Comparison of ENCODE assay signal across 24 mouse cellular contexts in genomic region chr9:30908296-30908690, GRCm38 (mm10). TPM values are rescaled to one million over a fixed set of nuclear protein-coding genes. Genes with fewer than 3 reads are reported as not detected.
A peak's percentile ranks its signal among the peaks of the same experiment; 100 is the strongest.
DNase-seq lines count a peak whose midpoint lies in the region; ATAC-seq and TF ChIP-seq lines count a peak whose summit lies in the region.
"Had no signal": no experiment of that assay in that cellular context is flagged by ENCODE, and none has a peak within 500 bp of the region (broad histone marks: within the 10 kb centered on the region; RNA-seq: fewer than 3 reads in every experiment).

No protein-coding gene starts in this region.

- TF ChIP-seq POLR2A in liver, adult 2 months (IDR thresholded peaks at IDR 0.05; ENCODE audit: extremely low read depth, insufficient read depth, low read length), result no peak
- no peak for TF ChIP-seq POLR2A in lung, adult 2 months (IDR thresholded peaks at IDR 0.05; ENCODE audit: borderline replicate concordance, extremely low read depth, low read depth, low read length)

- no peaks in the 10 kb centered on the region for H3K79me2 ChIP-seq in liver, adult 2 months (ENCODE audit: control insufficient read depth, insufficient read depth, low read length)

- H3K4me1 ChIP-seq in liver, adult 2 months (ENCODE audit: control insufficient read depth, insufficient read depth, low read length), result peaks cover 17% of the 10 kb centered on the region
- no peaks in the 10 kb centered on the region for H3K4me1 ChIP-seq in liver, embryonic 12.5 days
- peaks cover 8% of the 10 kb centered on the region for H3K4me1 ChIP-seq in lung, embryonic 16.5 days (replicated peaks; ENCODE audit: control insufficient read depth, insufficient read depth, low read length)
- H3K4me1 ChIP-seq in lung, adult 2 months (ENCODE audit: control insufficient read depth, insufficient read depth, low read length), result no peaks in the 10 kb centered on the region
- 0 out of 2 replicates have a peak, but pooled peaks cover 3% of the 10 kb centered on the region for H3K4me1 ChIP-seq in hindbrain, embryonic 10.5 days (replicated peaks)
- H3K4me1 ChIP-seq: embryonic facial prominence, embryonic 12.5 days; hindbrain, embryonic 13.5 days had no signal

- 10% methylated on average over 5 of the region's 5 CpGs for WGBS in liver, adult 2 months
- 71% methylated on average over 5 of the region's 5 CpGs for WGBS in liver, embryonic 12.5 days (ENCODE audit: insufficient replicate concordance)
- WGBS in lung, embryonic 16.5 days, result 46% methylated on average over 5 of the region's 5 CpGs
- 64% methylated on average over 5 of the region's 5 CpGs for WGBS in lung, adult 2 months
- 83% methylated on average over 5 of the region's 5 CpGs for WGBS in hindbrain, embryonic 10.5 days

- H3K27me3 ChIP-seq in liver, adult 2 months (ENCODE audit: control insufficient read depth, insufficient read depth, low read length), result no peaks in the 10 kb centered on the region
- H3K27me3 ChIP-seq in liver, embryonic 12.5 days (replicated peaks), result no peaks in the 10 kb centered on the region
- no peaks in the 10 kb centered on the region; the same call in 1 of the 2 replicates for H3K27me3 ChIP-seq in lung, embryonic 16.5 days (ENCODE audit: control insufficient read depth, insufficient read depth, low read depth, low read length)
- H3K27me3 ChIP-seq in hindbrain, embryonic 10.5 days (ENCODE audit: insufficient read depth, poor library complexity, severe bottlenecking), result no peaks in the 10 kb centered on the region
- H3K27me3 ChIP-seq: embryonic facial prominence, embryonic 12.5 days; embryonic facial prominence, embryonic 15.5 days; hindbrain, embryonic 13.5 days had no signal

- no peaks in the 10 kb centered on the region for H3K36me3 ChIP-seq in liver, adult 2 months (ENCODE audit: control insufficient read depth, insufficient read depth, low read length)
- no peaks in the 10 kb centered on the region for H3K36me3 ChIP-seq in liver, embryonic 12.5 days
- no peaks in the 10 kb centered on the region for H3K36me3 ChIP-seq in lung, embryonic 16.5 days (ENCODE audit: control insufficient read depth, insufficient read depth, low read length)
- H3K36me3 ChIP-seq in hindbrain, embryonic 10.5 days, result 0 out of 2 replicates have a peak, but pooled peaks cover 5% of the 10 kb centered on the region
- H3K36me3 ChIP-seq: hindbrain, embryonic 13.5 days had no signal

- TF ChIP-seq CTCF in liver, adult 2 months (IDR thresholded peaks at IDR 0.05; ENCODE audit: low read depth, low read length), result no peak
- TF ChIP-seq CTCF in lung, adult 2 months (IDR thresholded peaks at IDR 0.05; ENCODE audit: insufficient read depth, low read length), result no peak

- no peaks in the 10 kb centered on the region for H3K9me3 ChIP-seq in liver, embryonic 12.5 days (replicated peaks)
- H3K9me3 ChIP-seq in lung, embryonic 16.5 days (ENCODE audit: control insufficient read depth, low read length), result no peaks in the 10 kb centered on the region
- H3K9me3 ChIP-seq in hindbrain, embryonic 10.5 days, result no peaks in the 10 kb centered on the region
- H3K9me3 ChIP-seq: embryonic facial prominence, embryonic 12.5 days; embryonic facial prominence, embryonic 15.5 days; hindbrain, embryonic 13.5 days had no signal

- peak; percentile 82 for DNase-seq in liver, adult 2 months (ENCODE audit: extremely low read depth, low read depth, low spot score)
- DNase-seq in lung, adult 2 months, result no peak
- peak; percentile 73 for DNase-seq in yolk sac, embryonic 10.5 days (ENCODE audit: low spot score)
- no peak for DNase-seq in hindbrain, embryonic 10.5 days (ENCODE audit: low spot score)
- DNase-seq: adrenal gland, adult 2 months; cerebellum, adult 11 months; cerebellum, adult 2 months; cerebellum, adult 9-11 months; cerebellum, postnatal 25 days; forebrain, postnatal 0 days; gastrocnemius, adult 2 months; gastrocnemius, postnatal 14 days had no signal

- H3K4me2 ChIP-seq in liver, embryonic 12.5 days, result no peak overlapping the region
- H3K4me2 ChIP-seq in lung, embryonic 16.5 days (ENCODE audit: low read depth, low read length), result no peak overlapping the region
- H3K4me2 ChIP-seq: embryonic facial prominence, embryonic 12.5 days; embryonic facial prominence, embryonic 15.5 days; heart, embryonic 11.5 days; hindbrain, embryonic 13.5 days had no signal

- H3K4me3 ChIP-seq in liver, adult 2 months (ENCODE audit: insufficient read depth, low read depth, low read length), result no peak overlapping the region
- no peak overlapping the region for H3K4me3 ChIP-seq in liver, embryonic 12.5 days
- H3K4me3 ChIP-seq in lung, embryonic 16.5 days (ENCODE audit: low read length), result no peak overlapping the region
- no peak overlapping the region for H3K4me3 ChIP-seq in lung, adult 2 months (replicated peaks; ENCODE audit: extremely low read depth, low read depth, low read length)
- no peak overlapping the region for H3K4me3 ChIP-seq in hindbrain, embryonic 10.5 days
- H3K4me3 ChIP-seq: embryonic facial prominence, embryonic 12.5 days; embryonic facial prominence, embryonic 15.5 days; gastrocnemius, adult 2 months; hindbrain, embryonic 13.5 days had no signal

- H3K9ac ChIP-seq in liver, adult 2 months (ENCODE audit: low read depth, low read length), result no peak overlapping the region
- H3K9ac ChIP-seq in liver, embryonic 12.5 days, result no peak overlapping the region
- H3K9ac ChIP-seq in lung, embryonic 16.5 days (ENCODE audit: low read length), result no peak overlapping the region
- H3K9ac ChIP-seq: embryonic facial prominence, embryonic 12.5 days; embryonic facial prominence, embryonic 15.5 days; forebrain, postnatal 0 days; hindbrain, embryonic 13.5 days had no signal

- no peak overlapping the region for H3K27ac ChIP-seq in liver, adult 2 months (replicated peaks; ENCODE audit: insufficient read depth, low read depth, low read length)
- H3K27ac ChIP-seq in liver, embryonic 12.5 days, result no peak overlapping the region
- no peak overlapping the region for H3K27ac ChIP-seq in lung, embryonic 16.5 days (ENCODE audit: low read length)
- no peak overlapping the region for H3K27ac ChIP-seq in hindbrain, embryonic 10.5 days
- H3K27ac ChIP-seq: embryonic facial prominence, embryonic 12.5 days; embryonic facial prominence, embryonic 15.5 days; gastrocnemius, adult 2 months; hindbrain, embryonic 13.5 days had no signal

- no peak for ATAC-seq in liver, embryonic 12.5 days
- peak; percentile 6; the same call in 1 of the 2 replicates for ATAC-seq in lung, embryonic 16.5 days (ENCODE audit: low read depth)
- ATAC-seq: CD4-positive, CD25-positive, alpha-beta regulatory T cell, adult 4 months; forebrain, embryonic 14.5 days; forebrain, postnatal 0 days had no signal

RNA-seq across cellular contexts. Expression of gene Adamts15, which starts 14.0 kb away (rescaled TPM):
- 0.37 and 0.67 TPM in 2 replicates for total RNA-seq in liver, adult 2 months (2014; rRNA removed)
- polyA plus RNA-seq in liver, adult 2 months (2012; rRNA removed), result 0.29 and 0.35 TPM in 2 replicates
- polyA plus RNA-seq in liver, embryonic 12.5 days (2016; fragmentation: Nextera tagmentation; extraction: Ambion mirVana), result 0.99 and 1.5 TPM in 2 replicates
- 7.1 and 7.2 TPM in 2 replicates for polyA plus RNA-seq in lung, embryonic 16.5 days (2015; fragmentation: Nextera tagmentation; extraction: Ambion mirVana)
- polyA plus RNA-seq in lung, adult 2 months (2012; rRNA removed), result 26.6 and 29.6 TPM in 2 replicates
- 5.4 and 6.6 TPM in 2 replicates for polyA plus RNA-seq in hindbrain, embryonic 10.5 days (2016; fragmentation: Nextera tagmentation; extraction: Ambion mirVana)
- total RNA-seq: common myeloid progenitor, adult 5-6 weeks; MEL had no signal
- polyA plus RNA-seq: C2C12; CD4-positive, CD25-positive, alpha-beta regulatory T cell, adult 4 months had no signal

RNA-seq across cellular contexts. Expression of gene Adamts8, which starts 34.1 kb away (rescaled TPM):
- 0.07 TPM in 1 of 2 replicates, not detected in the other for total RNA-seq in liver, adult 2 months (2014; rRNA removed)
- not detected in 2 replicates for polyA plus RNA-seq in liver, adult 2 months (2012; rRNA removed)
- polyA plus RNA-seq in liver, embryonic 12.5 days (2016; fragmentation: Nextera tagmentation; extraction: Ambion mirVana), result 0.13 and 0.16 TPM in 2 replicates
- 3.3 and 3.8 TPM in 2 replicates for polyA plus RNA-seq in lung, embryonic 16.5 days (2015; fragmentation: Nextera tagmentation; extraction: Ambion mirVana)
- polyA plus RNA-seq in lung, adult 2 months (2012; rRNA removed), result 8.6 and 11.8 TPM in 2 replicates
- polyA plus RNA-seq in hindbrain, embryonic 10.5 days (2016; fragmentation: Nextera tagmentation; extraction: Ambion mirVana), result 2.6 TPM in 2 replicates
- total RNA-seq: common myeloid progenitor, adult 5-6 weeks; hematopoietic stem cell, adult 5-6 weeks; MEL had no signal
- polyA plus RNA-seq: C2C12 had no signal

Comparison
In these comparisons a context has a peak if more than half of its experiments do, and no peak if none do; other contexts are left out.
1. DNase-seq: peak in liver, adult 2 months (single experiment) and yolk sac, embryonic 10.5 days (single experiment); none in lung, adult 2 months (single experiment) and hindbrain, embryonic 10.5 days (single experiment).